Mouse (Mus musculus): ENCODE measurements around the gene Gm7138. TPM values are rescaled to one million over a fixed set of nuclear protein-coding genes. Genes with fewer than 3 reads are reported as not detected.

Gene Gm7138
- polyA plus RNA-seq, 1 experiment from 2014 or later: not detected

DNA sequence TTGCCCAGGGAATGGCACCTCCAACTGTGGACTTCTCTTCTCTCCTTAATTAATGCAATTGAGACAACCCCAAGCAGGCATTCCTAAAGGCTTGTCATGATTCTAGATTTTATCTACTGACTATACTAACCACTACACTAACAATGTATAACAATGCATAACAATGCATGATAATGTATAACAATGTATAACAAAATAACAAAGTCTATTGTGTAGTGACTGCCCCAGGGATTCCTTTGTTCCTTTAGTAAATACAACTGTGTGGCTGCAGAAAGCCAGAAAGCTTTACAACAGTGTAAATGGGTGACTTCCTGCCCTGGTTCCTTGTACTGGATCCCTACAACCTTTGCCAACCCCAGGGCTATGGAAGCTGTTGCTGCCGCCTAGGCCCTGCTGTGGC is 40.8 kb downstream of the Gm7138 start:
- H3K36me3 ChIP-seq: no peaks in the 10 kb centered on the region
- no peak overlapping the region for H3K4me2 ChIP-seq
- 84% methylated on average over 1 of the region's 1 CpGs for WGBS
- no peak overlapping the region for H3K27ac ChIP-seq (replicated peaks)
- no peaks in the 10 kb centered on the region for H3K4me1 ChIP-seq (replicated peaks)
- H3K27me3 ChIP-seq: no peaks in the 10 kb centered on the region
- no peak for ATAC-seq (ENCODE audit: low read depth)
- H3K9ac ChIP-seq: no peak overlapping the region
- peaks cover 4% of the 10 kb centered on the region for H3K9me3 ChIP-seq
- H3K4me3 ChIP-seq: no peak overlapping the region

DNA sequence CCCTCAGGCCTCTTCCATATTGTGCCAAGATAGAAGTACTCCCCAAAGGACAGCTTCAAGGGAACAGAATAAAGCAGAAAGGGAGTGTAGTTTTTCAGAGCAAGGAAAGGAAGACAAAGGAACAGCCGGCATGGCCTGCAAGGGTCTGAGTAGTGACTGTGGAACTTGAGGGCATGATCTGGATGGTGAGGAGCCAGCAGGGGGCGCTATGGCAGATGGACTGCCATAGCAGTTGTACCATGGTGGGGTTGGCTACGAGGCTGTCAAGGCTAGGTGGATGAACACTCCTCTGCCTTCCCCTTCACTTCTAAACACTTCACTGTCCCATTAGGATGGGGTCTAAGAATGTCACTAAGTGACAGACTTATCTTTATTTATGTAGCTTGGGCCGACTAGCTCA is 47.5 kb downstream of the Gm7138 start:
- Histone ChIP-seq H3K36me3 (no peaks in the 10 kb centered on the region), H3K4me1 (replicated peaks) (no peaks in the 10 kb centered on the region), H3K9ac (no peak overlapping the region), H3K27me3 (no peaks in the 10 kb centered on the region), H3K9me3 (no peaks in the 10 kb centered on the region; the same call in 1 of the 2 replicates), H3K4me3 (no peak overlapping the region), H3K27ac (replicated peaks) (no peak overlapping the region), H3K4me2 (no peak overlapping the region)
- 49% methylated on average over 4 of the region's 4 CpGs for WGBS
- no peak for ATAC-seq (ENCODE audit: low read depth)

DNA sequence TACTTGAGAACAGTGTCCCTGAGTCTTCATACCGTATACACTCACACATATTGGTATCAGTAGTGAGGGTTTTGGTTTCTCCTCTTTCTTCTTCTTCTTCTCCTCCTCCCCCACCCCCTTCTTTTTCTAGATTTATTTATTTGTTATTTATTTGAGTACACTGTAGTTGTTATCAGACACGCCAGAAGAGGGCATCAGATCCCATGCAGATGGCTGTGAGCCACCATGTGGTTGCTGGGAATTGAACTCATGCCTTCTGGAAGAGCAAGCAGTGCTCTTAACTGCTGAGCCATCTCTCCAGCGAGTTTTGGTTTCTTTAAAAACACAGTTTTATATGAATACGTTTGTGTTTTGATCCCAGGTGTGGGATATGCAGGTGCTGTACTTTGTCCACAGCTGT is 48.5 kb downstream of the Gm7138 start:
- Histone ChIP-seq H3K4me3 (no peak overlapping the region), H3K4me1 (replicated peaks) (no peaks in the 10 kb centered on the region), H3K9me3 (no peaks in the 10 kb centered on the region), H3K27me3 (no peaks in the 10 kb centered on the region), H3K9ac (no peak overlapping the region), H3K4me2 (no peak overlapping the region), H3K36me3 (no peaks in the 10 kb centered on the region), H3K27ac (replicated peaks) (no peak overlapping the region)
- ATAC-seq (ENCODE audit: low read depth): no peak
- whole genome bisulfite sequencing: 68% methylated on average over 4 of the region's 4 CpGs

Other genes starting within 250 kb of the Gm7138 start
- gene Itgb2, start 246.7 kb downstream of the Gm7138 start, polyA plus RNA-seq (2015; fragmentation: Nextera tagmentation; extraction: Ambion mirVana): 1.0 TPM in 2 replicates
- 78.9 and 79.7 TPM in 2 replicates for gene Pttg1ip, start 195.2 kb downstream of the Gm7138 start, polyA plus RNA-seq (2015; fragmentation: Nextera tagmentation; extraction: Ambion mirVana)
- gene Sumo3, start 170.8 kb downstream of the Gm7138 start, polyA plus RNA-seq (2015; fragmentation: Nextera tagmentation; extraction: Ambion mirVana): 248 and 252 TPM in 2 replicates
- gene Gm49325, start 170.7 kb downstream of the Gm7138 start, polyA plus RNA-seq (2015; fragmentation: Nextera tagmentation; extraction: Ambion mirVana): 2.0 and 8.6 TPM in 2 replicates
- 86.8 and 87.9 TPM in 2 replicates for gene Ube2g2, start 154.7 kb downstream of the Gm7138 start, polyA plus RNA-seq (2015; fragmentation: Nextera tagmentation; extraction: Ambion mirVana)
- 0.48 and 2.0 TPM in 2 replicates for gene Tspear, start 90.4 kb downstream of the Gm7138 start, polyA plus RNA-seq (2015; fragmentation: Nextera tagmentation; extraction: Ambion mirVana)
- gene Gm19402, start 86.2 kb downstream of the Gm7138 start, polyA plus RNA-seq (2015; fragmentation: Nextera tagmentation; extraction: Ambion mirVana): not detected in 2 replicates
- not detected in 2 replicates for gene Gm9508, start 79.7 kb downstream of the Gm7138 start, polyA plus RNA-seq (2015; fragmentation: Nextera tagmentation; extraction: Ambion mirVana)
- gene Gm10272, start 70.3 kb downstream of the Gm7138 start, polyA plus RNA-seq (2015; fragmentation: Nextera tagmentation; extraction: Ambion mirVana): not detected in 2 replicates
- not detected in 2 replicates for gene Gm10024, start 65.5 kb downstream of the Gm7138 start, polyA plus RNA-seq (2015; fragmentation: Nextera tagmentation; extraction: Ambion mirVana)
- not detected in 2 replicates for gene Gm10142, start 61.1 kb downstream of the Gm7138 start, polyA plus RNA-seq (2015; fragmentation: Nextera tagmentation; extraction: Ambion mirVana)
- not detected in 2 replicates for gene Krtap12-1, start 56.3 kb downstream of the Gm7138 start, polyA plus RNA-seq (2015; fragmentation: Nextera tagmentation; extraction: Ambion mirVana)
- not detected in 2 replicates for gene Gm10100, start 50.5 kb downstream of the Gm7138 start, polyA plus RNA-seq (2015; fragmentation: Nextera tagmentation; extraction: Ambion mirVana)
- not detected in 2 replicates for gene Gm18596, start 34.3 kb downstream of the Gm7138 start, polyA plus RNA-seq (2015; fragmentation: Nextera tagmentation; extraction: Ambion mirVana)
- gene Gm9736, start 25.6 kb downstream of the Gm7138 start, polyA plus RNA-seq (2015; fragmentation: Nextera tagmentation; extraction: Ambion mirVana): not detected in 2 replicates
- not detected in 2 replicates for gene Gm3233, start 17.3 kb downstream of the Gm7138 start, polyA plus RNA-seq (2015; fragmentation: Nextera tagmentation; extraction: Ambion mirVana)
- not detected in 2 replicates for gene Gm3238, start 5.6 kb downstream of the Gm7138 start, polyA plus RNA-seq (2015; fragmentation: Nextera tagmentation; extraction: Ambion mirVana)
- not detected in 2 replicates for gene Gm3250, start 5.6 kb upstream of the Gm7138 start, polyA plus RNA-seq (2015; fragmentation: Nextera tagmentation; extraction: Ambion mirVana)
- gene Gm7137, start 11.3 kb upstream of the Gm7138 start, polyA plus RNA-seq (2015; fragmentation: Nextera tagmentation; extraction: Ambion mirVana): not detected in 2 replicates
- not detected in 2 replicates for gene Gm9639, start 18.1 kb upstream of the Gm7138 start, polyA plus RNA-seq (2015; fragmentation: Nextera tagmentation; extraction: Ambion mirVana)
- gene Gm19668, start 22.2 kb upstream of the Gm7138 start, polyA plus RNA-seq (2015; fragmentation: Nextera tagmentation; extraction: Ambion mirVana): not detected in 2 replicates
- gene Gm9507, start 34.9 kb upstream of the Gm7138 start, polyA plus RNA-seq (2015; fragmentation: Nextera tagmentation; extraction: Ambion mirVana): not detected in 2 replicates
- not detected in 2 replicates for gene Gm2696, start 37.7 kb upstream of the Gm7138 start, polyA plus RNA-seq (2015; fragmentation: Nextera tagmentation; extraction: Ambion mirVana)
- not detected in 2 replicates for gene Krtap10-4, start 50.2 kb upstream of the Gm7138 start, polyA plus RNA-seq (2015; fragmentation: Nextera tagmentation; extraction: Ambion mirVana)
- not detected in 2 replicates for gene Krtap10-10, start 59.0 kb upstream of the Gm7138 start, polyA plus RNA-seq (2015; fragmentation: Nextera tagmentation; extraction: Ambion mirVana)
- gene Gm36176, start 69.9 kb upstream of the Gm7138 start, polyA plus RNA-seq (2015; fragmentation: Nextera tagmentation; extraction: Ambion mirVana): not detected in 2 replicates
- gene Gm10318, start 75.9 kb upstream of the Gm7138 start, polyA plus RNA-seq (2015; fragmentation: Nextera tagmentation; extraction: Ambion mirVana): not detected in 2 replicates
- gene Gm3285, start 85.0 kb upstream of the Gm7138 start, polyA plus RNA-seq (2015; fragmentation: Nextera tagmentation; extraction: Ambion mirVana): not detected in 2 replicates
- gene Lrrc3, start 125.6 kb upstream of the Gm7138 start, polyA plus RNA-seq (2015; fragmentation: Nextera tagmentation; extraction: Ambion mirVana): 11.5 and 12.1 TPM in 2 replicates
- gene Trpm2, start 193.6 kb upstream of the Gm7138 start, polyA plus RNA-seq (2015; fragmentation: Nextera tagmentation; extraction: Ambion mirVana): 4.1 and 4.9 TPM in 2 replicates
- gene 1810043G02Rik, start 201.6 kb upstream of the Gm7138 start, polyA plus RNA-seq (2015; fragmentation: Nextera tagmentation; extraction: Ambion mirVana): 36.8 and 37.4 TPM in 2 replicates
- gene Pfkl, start 233.1 kb upstream of the Gm7138 start, polyA plus RNA-seq (2015; fragmentation: Nextera tagmentation; extraction: Ambion mirVana): 90.8 and 99.0 TPM in 2 replicates

All from neural tube, embryonic 13.5 days (tissue).